Mouse (Mus musculus): Measurements from ENCODE around the gene Gorasp2. TPM values are rescaled to one million over a fixed set of nuclear protein-coding genes. Genes with fewer than 3 reads are reported as not detected.
A peak's percentile ranks its signal among the peaks of the same experiment; 100 is the strongest.

The Gorasp2 gene
- polyA plus RNA-seq, 1 experiment from 2014 or later: 133 TPM

- DNase-seq (ENCODE audit: low spot score) (no peak), ATAC-seq (no peak)
- H3K27me3 ChIP-seq (replicated peaks; ENCODE audit: insufficient read depth, low read length): no peaks in the 10 kb centered on the region
- no peaks in the 10 kb centered on the region for H3K36me3 ChIP-seq (ENCODE audit: insufficient read depth, low read length)
- H3K9ac ChIP-seq (replicated peaks; ENCODE audit: low read depth): no peak overlapping the region
- 93% methylated on average over 4 of the region's 4 CpGs for WGBS
- no peak overlapping the region for H3K27ac ChIP-seq (ENCODE audit: low read length)
- TF ChIP-seq CTCF (IDR thresholded peaks at IDR 0.05) (no peak), EP300 (IDR thresholded peaks at IDR 0.05) (no peak)
- no peak overlapping the region for H3K4me2 ChIP-seq (replicated peaks; ENCODE audit: low read depth, low read length)
- no peaks in the 10 kb centered on the region for H3K4me1 ChIP-seq (ENCODE audit: insufficient read depth, low read depth, low read length)
- no peak overlapping the region for H3K4me3 ChIP-seq (ENCODE audit: low read depth, low read length)
- no peaks in the 10 kb centered on the region for H3K9me3 ChIP-seq (ENCODE audit: low read length)
These were observed 11.9 kb upstream of the Gorasp2 start for GRCm38 (mm10) chr2:70649471-70649870.

DNA sequence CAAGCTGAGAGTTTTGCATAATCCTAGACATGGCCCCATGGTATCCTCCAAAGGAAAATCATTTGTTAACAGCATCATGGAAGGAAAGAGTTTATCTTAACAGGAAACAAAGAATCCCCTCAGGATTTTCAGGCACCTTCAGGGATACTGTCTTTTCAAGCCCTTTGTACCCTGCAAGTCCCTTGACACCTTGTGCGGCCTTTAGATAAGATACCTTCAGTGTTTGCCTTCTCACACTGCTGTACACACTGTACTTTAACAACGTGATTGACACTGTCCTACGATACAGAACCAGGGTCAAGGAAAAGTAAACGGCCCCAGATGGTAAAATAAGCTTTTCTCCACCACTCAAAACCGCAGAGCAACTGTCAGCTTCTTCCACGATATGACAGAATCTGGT is 9.6 kb upstream of the Gorasp2 start:
- DNase-seq (ENCODE audit: low spot score): no peak
- H3K4me2 ChIP-seq (replicated peaks; ENCODE audit: low read depth, low read length): no peak overlapping the region
- TF ChIP-seq CTCF (IDR thresholded peaks at IDR 0.05): no peak
- no peak for TF ChIP-seq EP300 (IDR thresholded peaks at IDR 0.05)
- no peak overlapping the region for H3K27ac ChIP-seq (ENCODE audit: low read length)
- no peaks in the 10 kb centered on the region for H3K4me1 ChIP-seq (ENCODE audit: insufficient read depth, low read depth, low read length)
- H3K9me3 ChIP-seq (ENCODE audit: low read length): no peaks in the 10 kb centered on the region
- H3K36me3 ChIP-seq (ENCODE audit: insufficient read depth, low read length): no peaks in the 10 kb centered on the region
- no peak overlapping the region for H3K9ac ChIP-seq (replicated peaks; ENCODE audit: low read depth)
- ATAC-seq: no peak
- H3K4me3 ChIP-seq (ENCODE audit: low read depth, low read length): no peak overlapping the region
- H3K27me3 ChIP-seq (replicated peaks; ENCODE audit: insufficient read depth, low read length): no peaks in the 10 kb centered on the region
- WGBS: 17% methylated on average over 6 of the region's 6 CpGs

- no peaks in the 10 kb centered on the region; the same call in 1 of the 2 replicates for H3K4me1 ChIP-seq (ENCODE audit: insufficient read depth, low read depth, low read length)
- DNase-seq (ENCODE audit: low spot score) (no peak), ATAC-seq (no peak)
- TF ChIP-seq CTCF (IDR thresholded peaks at IDR 0.05) (no peak), EP300 (IDR thresholded peaks at IDR 0.05) (no peak)
- no peaks in the 10 kb centered on the region for H3K27me3 ChIP-seq (replicated peaks; ENCODE audit: insufficient read depth, low read length)
- 66% methylated on average over 7 of the region's 7 CpGs for WGBS
- no peak overlapping the region for H3K4me2 ChIP-seq (replicated peaks; ENCODE audit: low read depth, low read length)
- no peaks in the 10 kb centered on the region for H3K9me3 ChIP-seq (ENCODE audit: low read length)
- H3K27ac ChIP-seq (ENCODE audit: low read length): no peak overlapping the region
- H3K9ac ChIP-seq (replicated peaks; ENCODE audit: low read depth): no peak overlapping the region
- no peaks in the 10 kb centered on the region for H3K36me3 ChIP-seq (ENCODE audit: insufficient read depth, low read length)
- no peak overlapping the region for H3K4me3 ChIP-seq (ENCODE audit: low read depth, low read length)
These were observed 4.3 kb upstream of the Gorasp2 start for GRCm38 (mm10) chr2:70657083-70657482.

DNA sequence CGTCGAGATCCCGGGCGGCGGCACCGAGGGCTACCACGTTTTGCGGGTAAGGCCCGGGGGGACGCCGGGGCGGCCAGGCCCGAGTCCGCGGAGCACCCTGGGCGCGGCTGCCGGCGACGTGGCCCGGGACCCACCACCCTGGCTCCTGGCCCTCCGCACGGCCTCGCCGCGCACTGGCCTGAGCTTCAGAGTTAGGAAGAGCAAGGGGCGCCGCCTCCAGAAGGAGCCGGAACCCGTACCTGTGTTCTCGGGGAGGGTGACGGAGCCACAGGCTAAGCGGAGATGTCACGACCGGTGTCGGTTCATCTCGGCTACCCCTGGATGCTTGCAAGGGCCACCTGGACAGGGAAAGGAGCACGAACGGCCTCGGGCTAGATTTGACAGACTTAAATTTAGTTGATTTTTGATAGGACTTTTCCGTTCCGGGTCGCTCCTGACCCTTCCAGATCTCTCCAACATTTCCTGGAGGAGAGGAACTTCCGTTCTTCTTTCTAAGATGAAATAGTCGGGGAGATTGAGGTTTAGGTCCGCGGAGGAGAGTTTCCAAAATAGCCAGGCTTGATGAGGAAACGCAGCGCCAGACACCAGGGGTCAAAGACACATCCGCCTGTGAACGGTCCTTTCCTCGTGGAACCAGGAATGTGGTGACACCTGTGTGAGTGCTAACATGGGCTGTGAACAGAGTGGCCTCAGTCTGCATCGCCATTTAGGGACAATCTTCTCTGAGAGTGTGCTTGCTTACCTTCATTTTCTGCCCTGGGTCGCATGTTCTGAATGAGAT is 529 bp downstream of the Gorasp2 start, which contains the start of gene Gm26558:
Gene Gm26558, minus strand, starts transcription at position 394 of the 781 bp plus-strand sequence.
- H3K4me1 ChIP-seq (ENCODE audit: insufficient read depth, low read depth, low read length): peaks cover 9% of the 10 kb centered on the region; the same call in 1 of the 2 replicates
- DNase-seq (ENCODE audit: low spot score) (peak; percentile 63), ATAC-seq (peak; percentile 77)
- peak within 1 kb of the TSS; percentile 96 for H3K9ac ChIP-seq (replicated peaks; ENCODE audit: low read depth)
- H3K4me3 ChIP-seq (ENCODE audit: low read depth, low read length): peak within 1 kb of the TSS; percentile 96
- WGBS: 0% methylated on average over 49 of the region's 54 CpGs
- H3K4me2 ChIP-seq (replicated peaks; ENCODE audit: low read depth, low read length): peak within 1 kb of the TSS; percentile 68
- no peak for TF ChIP-seq EP300 (IDR thresholded peaks at IDR 0.05)
- no peak for TF ChIP-seq CTCF (IDR thresholded peaks at IDR 0.05)
- H3K27me3 ChIP-seq (replicated peaks; ENCODE audit: insufficient read depth, low read length): no peaks in the 10 kb centered on the region
- no peaks in the 10 kb centered on the region for H3K36me3 ChIP-seq (ENCODE audit: insufficient read depth, low read length)
- H3K27ac ChIP-seq (ENCODE audit: low read length): peak within 1 kb of the TSS; percentile 98
- no peaks in the 10 kb centered on the region for H3K9me3 ChIP-seq (ENCODE audit: low read length)

GRCm38 (mm10) chr2:70663764-70664163 is 2.4 kb downstream of the Gorasp2 start:
- ATAC-seq (no peak), DNase-seq (ENCODE audit: low spot score) (peak; percentile 37)
- H3K9ac ChIP-seq (replicated peaks; ENCODE audit: low read depth): no peak overlapping the region
- H3K27me3 ChIP-seq (replicated peaks; ENCODE audit: insufficient read depth, low read length): no peaks in the 10 kb centered on the region
- TF ChIP-seq CTCF (IDR thresholded peaks at IDR 0.05) (peak; percentile 42), EP300 (IDR thresholded peaks at IDR 0.05) (no peak)
- no peaks in the 10 kb centered on the region for H3K36me3 ChIP-seq (ENCODE audit: insufficient read depth, low read length)
- H3K4me1 ChIP-seq (ENCODE audit: insufficient read depth, low read depth, low read length): peaks cover 9% of the 10 kb centered on the region; the same call in 1 of the 2 replicates
- H3K9me3 ChIP-seq (ENCODE audit: low read length): no peaks in the 10 kb centered on the region
- no peak overlapping the region for H3K4me3 ChIP-seq (ENCODE audit: low read depth, low read length)
- no peak overlapping the region for H3K4me2 ChIP-seq (replicated peaks; ENCODE audit: low read depth, low read length)
- 66% methylated on average over 5 of the region's 5 CpGs for WGBS
- H3K27ac ChIP-seq (ENCODE audit: low read length): no peak overlapping the region

- DNase-seq (ENCODE audit: low spot score) (no peak), ATAC-seq (no peak)
- H3K4me1 ChIP-seq (ENCODE audit: insufficient read depth, low read depth, low read length): peaks cover 9% of the 10 kb centered on the region; the same call in 1 of the 2 replicates
- WGBS: 79% methylated on average over 7 of the region's 7 CpGs
- H3K4me2 ChIP-seq (replicated peaks; ENCODE audit: low read depth, low read length): no peak overlapping the region
- no peaks in the 10 kb centered on the region for H3K36me3 ChIP-seq (ENCODE audit: insufficient read depth, low read length)
- no peak overlapping the region for H3K4me3 ChIP-seq (ENCODE audit: low read depth, low read length)
- no peak overlapping the region for H3K9ac ChIP-seq (replicated peaks; ENCODE audit: low read depth)
- no peak overlapping the region for H3K27ac ChIP-seq (ENCODE audit: low read length)
- no peak for TF ChIP-seq CTCF (IDR thresholded peaks at IDR 0.05)
- no peak for TF ChIP-seq EP300 (IDR thresholded peaks at IDR 0.05)
- H3K27me3 ChIP-seq (replicated peaks; ENCODE audit: insufficient read depth, low read length): no peaks in the 10 kb centered on the region
- no peaks in the 10 kb centered on the region for H3K9me3 ChIP-seq (ENCODE audit: low read length)
These were observed 5.6 kb downstream of the Gorasp2 start for GRCm38 (mm10) chr2:70667016-70667415.

Data from lung, postnatal 0 days (tissue).